Mouse (Mus musculus): ENCODE measurements around the gene Ppp5c.

DNA sequence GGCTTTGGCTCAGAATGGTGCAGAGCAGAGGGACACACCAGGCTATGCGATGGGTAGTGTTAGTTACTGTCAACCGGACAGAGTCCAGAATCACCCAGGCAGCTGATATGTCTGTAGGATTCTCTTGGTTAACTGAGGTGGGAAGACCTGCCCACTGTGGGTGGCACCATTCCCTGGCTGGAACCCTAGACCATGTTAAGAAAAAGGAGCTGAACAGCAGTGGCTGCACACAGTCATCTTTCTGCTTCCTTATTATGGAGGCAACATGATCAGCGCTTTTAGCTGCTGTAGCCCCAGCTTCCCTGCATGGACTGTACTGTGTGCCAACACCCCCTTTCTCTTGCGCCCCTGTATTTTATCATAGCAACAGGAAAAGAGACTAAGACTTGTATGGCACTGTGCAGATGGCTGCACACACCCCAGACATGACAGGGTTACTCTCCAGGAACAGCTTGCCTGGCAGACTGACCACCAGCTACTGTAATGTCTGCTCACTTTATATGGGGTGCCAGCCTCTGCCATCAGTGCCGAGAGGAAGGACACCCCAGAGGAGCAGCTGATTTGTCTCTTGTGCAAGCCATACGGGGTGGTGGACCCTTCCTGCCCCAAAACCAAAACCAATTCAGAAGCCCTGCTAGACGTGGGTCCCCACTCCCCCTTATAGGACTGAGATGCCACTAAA is 15.7 kb downstream of the Ppp5c start:
- TF ChIP-seq CTCF (IDR thresholded peaks at IDR 0.05; ENCODE audit: borderline replicate concordance, insufficient read depth, low read length) (no peak), POLR2A (IDR thresholded peaks at IDR 0.05; ENCODE audit: low read depth, low read length) (no peak)
